Mouse (Mus musculus): ENCODE measurements around the gene Itih1.

- TF ChIP-seq MAFK (IDR thresholded peaks at IDR 0.05; ENCODE audit: insufficient read depth, low read depth, low read length), result peak; percentile 22; the same call in 1 of the 2 replicates
- no peak for TF ChIP-seq HCFC1 (IDR thresholded peaks at IDR 0.05; ENCODE audit: borderline replicate concordance, insufficient read depth, low read length)
Measured at GRCm38 (mm10) chr14:30974204-30974603, 31.1 kb upstream of the Itih1 start.
